Mouse (Mus musculus) midbrain, embryonic 11.5 days (tissue): ENCODE measurements around the gene Atp6v0b. TPM values are rescaled to one million over a fixed set of nuclear protein-coding genes. Genes with fewer than 3 reads are reported as not detected.

ENCODE experiments used
- ATAC-seq: fragments of 200-750 bp; cut with Nextera tagmentation; 2 replicates; pipeline ENCODE4 v1.8.0; 2017; ENCODE audit warnings: moderate TSS enrichment, moderate library complexity; ENCODE audit not compliant: low FRiP score
- DNase-seq: peaks from one replicate; pipeline ENCODE4 v3.0.0; 2015; ENCODE audit warnings: low spot score; ENCODE audit errors: missing footprints
- H3K27ac ChIP-seq: fragments of 300-500 bp; sonication (generic); 2 replicates; pipeline ENCODE4 v1.5.1; 2014; ENCODE audit warnings: low read depth, low read length
- H3K27me3 ChIP-seq: fragments of 300-500 bp; sonication (generic); 2 replicates; pipeline ENCODE4 v1.6.1; 2014; ENCODE audit warnings: mild to moderate bottlenecking, low read length, moderate library complexity, mixed read lengths; ENCODE audit not compliant: control insufficient read depth, insufficient read depth
- H3K36me3 ChIP-seq: fragments of 300-500 bp; sonication (generic); 2 replicates; pipeline ENCODE4 v1.6.1; 2014; ENCODE audit warnings: mild to moderate bottlenecking, low read length, moderate library complexity, mixed read lengths; ENCODE audit not compliant: control insufficient read depth, insufficient read depth
- H3K4me1 ChIP-seq: fragments of 300-500 bp; sonication (generic); 2 replicates; pipeline ENCODE4 v1.6.1; 2014; ENCODE audit warnings: low read length; ENCODE audit not compliant: control insufficient read depth, insufficient read depth
- H3K4me2 ChIP-seq: fragments of 300-500 bp; sonication (generic); 2 replicates; pipeline ENCODE4 v1.6.1; 2014; ENCODE audit warnings: mild to moderate bottlenecking, moderate library complexity
- H3K4me3 ChIP-seq: fragments of 300-500 bp; sonication (generic); 2 replicates; pipeline ENCODE4 v1.5.1; 2014; ENCODE audit warnings: low read depth, low read length
- H3K9ac ChIP-seq: fragments of 300-500 bp; sonication (generic); 2 replicates; pipeline ENCODE4 v1.6.1; 2014; ENCODE audit warnings: low read length
- H3K9me3 ChIP-seq: fragments of 300-500 bp; sonication (generic); 2 replicates; pipeline ENCODE4 v1.6.1; 2016; ENCODE audit warnings: low read length; ENCODE audit not compliant: control insufficient read depth
- WGBS: fragments of 180-500 bp; shearing (Covaris S2); extraction: QIAGEN DNeasy Blood & Tissue Kit; methylation state at CpG from one replicate; pipeline ENCODE4 v1.1.7; 2014; 5-methylcytosine and 5-hydroxymethylcytosine counted together
- polyA plus RNA-seq: library from polyadenylated mRNA; unstranded; fragments of >200 nt; fragmentation: Nextera tagmentation; extraction: Ambion mirVana; gene quantifications from 2 replicates; pipeline ENCODE4 v1.2.1, GENCODE M21; 2014

Atp6v0b gene
- polyA plus RNA-seq, 1 experiment from 2014 or later, result 216 TPM

DNA sequence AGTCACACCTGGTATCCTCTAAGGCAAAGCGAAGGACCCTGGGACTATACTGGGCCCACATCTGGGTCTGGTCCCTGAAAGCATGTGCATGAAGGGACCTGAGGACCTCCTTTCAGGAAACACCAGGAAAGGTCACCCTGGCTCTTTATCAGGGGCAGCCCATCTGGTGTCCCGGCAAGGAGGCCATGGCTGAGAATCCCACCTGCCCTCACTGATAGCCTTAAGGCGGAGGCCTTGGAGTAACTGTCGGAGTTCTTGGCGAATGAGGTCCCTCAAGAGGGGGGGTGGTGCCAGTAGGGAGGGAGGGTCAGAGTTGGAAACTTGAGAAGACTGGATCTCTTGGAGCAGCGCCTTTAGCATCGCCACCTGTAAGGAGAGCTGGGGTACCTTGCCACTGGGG lies 15.3 kb downstream of the Atp6v0b start:
- peaks cover 2% of the 10 kb centered on the region; the same call in 1 of the 2 replicates for H3K27me3 ChIP-seq
- no peaks in the 10 kb centered on the region for H3K9me3 ChIP-seq
- H3K27ac ChIP-seq, result no peak overlapping the region
- H3K4me2 ChIP-seq, result no peak overlapping the region
- H3K9ac ChIP-seq, result no peak overlapping the region
- WGBS, result 69% methylated on average over 7 of the region's 7 CpGs
- ATAC-seq, result no peak
- peaks cover 8% of the 10 kb centered on the region for H3K4me1 ChIP-seq
- H3K36me3 ChIP-seq, result peaks cover 3% of the 10 kb centered on the region; the same call in 1 of the 2 replicates
- DNase-seq, result peak; percentile 86
- H3K4me3 ChIP-seq, result no peak overlapping the region

DNA sequence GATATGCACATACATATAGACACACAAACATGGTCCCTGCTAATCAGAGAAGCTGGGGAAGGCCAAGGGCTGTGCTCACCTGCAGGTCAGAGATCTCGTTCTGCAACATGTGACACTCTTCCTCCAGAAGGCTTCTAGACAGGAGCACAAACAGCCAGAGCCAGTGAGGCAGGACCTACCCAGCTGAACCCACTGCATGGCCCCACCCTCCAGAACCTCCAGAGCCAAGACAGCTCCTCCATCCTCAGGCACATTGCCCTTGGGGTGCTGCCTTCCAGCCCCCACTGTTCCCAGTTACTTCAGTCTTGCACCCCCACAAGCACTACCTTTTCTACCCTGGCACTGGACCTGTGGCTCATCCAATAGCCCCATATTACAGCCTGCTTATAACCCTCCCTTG lies 16.7 kb downstream of the Atp6v0b start:
- no peak overlapping the region for H3K9ac ChIP-seq
- H3K4me2 ChIP-seq, result no peak overlapping the region
- DNase-seq (no peak), ATAC-seq (no peak)
- H3K27me3 ChIP-seq, result peaks cover 2% of the 10 kb centered on the region; the same call in 1 of the 2 replicates
- peaks cover 8% of the 10 kb centered on the region for H3K4me1 ChIP-seq
- WGBS, result 50% methylated on average over 1 of the region's 1 CpGs
- no peak overlapping the region for H3K27ac ChIP-seq
- H3K36me3 ChIP-seq, result peaks cover 3% of the 10 kb centered on the region; the same call in 1 of the 2 replicates
- no peaks in the 10 kb centered on the region for H3K9me3 ChIP-seq
- H3K4me3 ChIP-seq, result no peak overlapping the region

DNA sequence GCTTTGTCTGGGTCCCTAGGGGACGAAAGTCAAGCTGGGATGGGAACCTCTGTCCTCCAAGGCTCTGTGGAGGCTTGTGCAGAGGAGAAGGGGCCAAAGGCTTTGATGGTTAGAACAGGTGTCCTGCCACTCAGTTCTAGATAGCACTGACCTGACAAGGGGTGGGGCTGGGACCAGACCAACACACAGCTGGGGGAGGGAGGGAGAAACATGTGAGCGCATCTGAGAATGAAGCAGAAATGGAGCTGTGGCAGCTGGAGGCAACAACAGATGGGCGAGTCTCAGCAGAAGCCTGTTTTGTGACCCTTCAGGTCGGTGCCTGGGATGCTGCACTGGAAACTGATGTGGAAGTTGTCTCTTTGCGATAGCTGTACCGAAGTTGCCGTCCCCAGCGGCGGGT lies 17.8 kb downstream of the Atp6v0b start:
- no peak overlapping the region for H3K4me3 ChIP-seq
- H3K4me2 ChIP-seq, result no peak overlapping the region
- H3K4me1 ChIP-seq, result peaks cover 8% of the 10 kb centered on the region
- ATAC-seq, result no peak
- peaks cover 3% of the 10 kb centered on the region; the same call in 1 of the 2 replicates for H3K36me3 ChIP-seq
- H3K9ac ChIP-seq, result no peak overlapping the region
- no peaks in the 10 kb centered on the region for H3K9me3 ChIP-seq
- DNase-seq, result no peak
- no peak overlapping the region for H3K27ac ChIP-seq
- WGBS, result 68% methylated on average over 9 of the region's 9 CpGs
- H3K27me3 ChIP-seq, result peaks cover 2% of the 10 kb centered on the region; the same call in 1 of the 2 replicates

DNA sequence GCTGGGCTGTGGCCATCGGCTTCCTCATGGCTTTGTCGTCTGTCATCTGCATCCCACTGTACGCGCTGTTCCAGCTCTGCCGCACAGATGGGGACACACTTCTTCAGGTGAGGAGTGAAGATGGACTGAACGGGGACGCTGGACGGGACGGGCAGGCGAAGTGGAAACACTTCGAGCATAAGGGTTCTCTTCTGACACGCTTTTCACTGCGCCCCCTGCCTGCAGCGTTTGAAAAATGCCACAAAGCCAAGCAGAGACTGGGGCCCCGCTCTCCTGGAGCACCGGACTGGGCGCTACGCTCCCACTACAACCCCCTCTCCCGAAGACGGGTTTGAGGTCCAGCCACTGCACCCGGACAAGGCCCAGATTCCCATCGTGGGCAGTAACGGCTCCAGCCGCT lies 19.3 kb downstream of the Atp6v0b start:
- H3K9ac ChIP-seq, result no peak overlapping the region
- H3K4me3 ChIP-seq, result no peak overlapping the region
- ATAC-seq (0 out of 2 replicates have a peak, but pooled peaks have one; percentile 5), DNase-seq (peak; percentile 96)
- no peaks in the 10 kb centered on the region; the same call in 1 of the 2 replicates for H3K36me3 ChIP-seq
- H3K4me1 ChIP-seq, result peaks cover 8% of the 10 kb centered on the region
- H3K27ac ChIP-seq, result no peak overlapping the region
- no peaks in the 10 kb centered on the region for H3K9me3 ChIP-seq
- H3K4me2 ChIP-seq, result no peak overlapping the region; the same call in 1 of the 2 replicates
- peaks cover 2% of the 10 kb centered on the region; the same call in 1 of the 2 replicates for H3K27me3 ChIP-seq
- WGBS, result 14% methylated on average over 24 of the region's 24 CpGs

DNA sequence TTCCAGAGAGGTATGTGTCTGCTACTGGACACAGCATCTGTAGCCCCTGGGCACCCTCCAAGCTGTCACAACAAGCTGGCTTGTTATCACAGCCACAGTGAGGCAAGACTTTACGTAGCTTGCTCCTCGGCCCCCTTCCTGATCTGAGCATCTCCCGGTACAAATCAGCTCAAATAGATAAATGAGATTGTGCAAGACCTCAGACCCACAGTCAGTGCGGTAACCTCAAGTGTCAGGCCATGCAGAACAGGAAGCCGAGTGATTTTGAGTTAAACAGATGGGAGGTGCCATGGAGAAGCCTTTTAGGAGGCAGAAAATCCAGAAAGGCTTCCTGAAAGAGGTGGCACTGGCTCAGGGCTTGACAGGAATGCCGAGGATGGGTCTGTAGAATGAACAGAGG lies 20.1 kb downstream of the Atp6v0b start:
- no peak for DNase-seq

DNA sequence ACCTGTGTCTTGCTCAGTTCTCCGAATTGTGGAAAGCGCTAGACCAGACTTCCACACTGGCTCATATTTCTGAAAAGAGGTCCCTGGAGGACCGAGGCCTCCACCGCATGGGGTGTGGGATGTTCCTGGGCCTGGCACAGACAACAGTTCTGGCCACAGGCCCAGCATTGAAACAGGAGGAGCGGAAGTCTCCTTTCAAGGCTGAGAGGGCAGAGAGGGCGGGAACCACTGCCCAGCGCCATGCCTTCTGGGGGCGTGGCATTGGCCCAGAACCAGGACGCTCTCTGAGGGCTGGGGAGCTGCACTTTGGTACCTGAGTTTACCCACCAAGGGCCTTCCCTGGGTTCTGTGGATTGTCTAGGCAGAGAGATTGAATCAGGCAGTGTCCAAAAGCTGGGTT lies 21.1 kb downstream of the Atp6v0b start:
- H3K4me2 ChIP-seq, result no peak overlapping the region
- H3K4me3 ChIP-seq, result no peak overlapping the region
- ATAC-seq, result no peak
- no peak overlapping the region for H3K9ac ChIP-seq
- no peak for DNase-seq
- H3K4me1 ChIP-seq, result 0 out of 2 replicates have a peak, but pooled peaks cover 2% of the 10 kb centered on the region
- no peak overlapping the region for H3K27ac ChIP-seq
- no peaks in the 10 kb centered on the region for H3K9me3 ChIP-seq
- peaks cover 2% of the 10 kb centered on the region; the same call in 1 of the 2 replicates for H3K27me3 ChIP-seq
- H3K36me3 ChIP-seq, result no peaks in the 10 kb centered on the region
- 66% methylated on average over 9 of the region's 9 CpGs for WGBS

More for the DNA sequence above, 20.1 kb downstream of the Atp6v0b start:
- H3K36me3 ChIP-seq, result no peaks in the 10 kb centered on the region; the same call in 1 of the 2 replicates
- 0 out of 2 replicates have a peak, but pooled peaks cover 2% of the 10 kb centered on the region for H3K4me1 ChIP-seq
- no peak overlapping the region for H3K4me2 ChIP-seq
- H3K9ac ChIP-seq, result no peak overlapping the region
- H3K9me3 ChIP-seq, result no peaks in the 10 kb centered on the region
- H3K27ac ChIP-seq, result no peak overlapping the region
- H3K27me3 ChIP-seq, result peaks cover 2% of the 10 kb centered on the region; the same call in 1 of the 2 replicates
- no peak overlapping the region for H3K4me3 ChIP-seq
- no peak for ATAC-seq
- WGBS, result 82% methylated on average over 6 of the region's 6 CpGs

DNA sequence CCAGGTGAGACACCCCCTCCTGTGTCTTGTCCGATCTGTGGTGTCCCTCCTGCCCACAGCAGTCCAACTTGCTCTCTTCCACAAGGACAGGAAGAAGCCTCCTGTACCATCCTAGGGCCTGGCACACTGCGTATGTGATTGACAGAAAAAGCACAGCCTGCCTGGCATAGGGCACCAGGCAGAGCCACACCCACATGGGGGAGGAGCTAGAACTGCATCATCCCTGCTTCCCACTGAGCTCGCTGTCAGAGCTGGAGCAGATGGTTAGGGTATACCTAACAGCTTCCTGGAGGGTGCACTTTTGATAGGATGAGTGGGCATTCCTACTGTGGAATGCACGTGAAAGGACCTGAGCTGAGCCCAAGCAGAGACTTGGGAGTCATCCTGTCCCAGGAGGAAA lies 24.3 kb downstream of the Atp6v0b start:
- no peaks in the 10 kb centered on the region for H3K36me3 ChIP-seq
- ATAC-seq (peak; percentile 26; the same call in 1 of the 2 replicates), DNase-seq (no peak)
- no peak overlapping the region for H3K4me2 ChIP-seq
- 0 out of 2 replicates have a peak, but pooled peaks cover 2% of the 10 kb centered on the region for H3K4me1 ChIP-seq
- H3K4me3 ChIP-seq, result no peak overlapping the region
- no peaks in the 10 kb centered on the region for H3K9me3 ChIP-seq
- no peak overlapping the region for H3K27ac ChIP-seq
- peaks cover 2% of the 10 kb centered on the region; the same call in 1 of the 2 replicates for H3K27me3 ChIP-seq
- 30% methylated on average over 4 of the region's 4 CpGs for WGBS
- no peak overlapping the region for H3K9ac ChIP-seq

DNA sequence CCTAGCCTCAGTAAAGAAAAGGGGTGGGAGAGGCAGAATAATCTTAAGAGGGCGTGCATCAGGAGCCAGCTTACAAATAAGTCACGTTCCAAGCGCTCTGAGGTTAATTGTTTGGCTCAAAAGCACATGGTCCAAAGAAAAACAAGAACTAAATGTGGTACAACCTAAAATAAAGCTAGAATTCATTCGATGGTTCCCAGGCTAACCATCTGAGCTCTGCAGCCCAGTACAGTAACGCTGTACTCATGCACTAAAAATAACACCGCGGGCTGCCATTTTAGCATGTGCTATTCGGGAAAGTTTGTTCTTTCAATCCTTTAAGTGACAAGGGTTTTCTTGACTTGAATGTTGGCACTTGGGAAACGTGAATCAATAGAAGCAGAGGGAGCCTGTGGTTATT lies 26.6 kb downstream of the Atp6v0b start:
- Histone ChIP-seq H3K9me3 (no peaks in the 10 kb centered on the region), H3K4me2 (no peak overlapping the region), H3K27me3 (no peaks in the 10 kb centered on the region), H3K27ac (no peak overlapping the region), H3K36me3 (no peaks in the 10 kb centered on the region), H3K9ac (no peak overlapping the region), H3K4me1 (no peaks in the 10 kb centered on the region), H3K4me3 (no peak overlapping the region)
- DNase-seq (no peak), ATAC-seq (no peak)
- WGBS, result 84% methylated on average over 9 of the region's 9 CpGs

DNA sequence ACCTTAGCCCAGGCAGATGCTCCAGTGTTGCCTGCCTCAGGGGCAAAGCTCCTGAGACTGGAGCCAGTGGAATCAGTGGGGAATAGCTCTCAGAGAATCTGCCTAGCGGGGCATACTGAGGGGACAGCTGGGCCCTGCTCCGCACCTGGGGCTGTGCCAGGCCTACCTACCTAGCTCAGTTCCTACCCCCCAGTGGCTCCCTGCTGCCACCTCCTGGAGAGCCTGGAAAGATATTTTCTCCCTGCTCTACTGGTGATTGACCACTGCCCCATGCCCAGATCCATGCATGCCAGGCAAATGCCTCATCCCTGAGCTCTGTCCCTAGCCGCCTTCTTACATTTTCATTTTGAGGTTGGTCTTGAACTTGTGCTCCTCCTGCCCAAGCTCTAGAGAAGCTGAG lies 28.3 kb downstream of the Atp6v0b start:
- DNase-seq, result no peak
- Histone ChIP-seq H3K27ac (no peak overlapping the region), H3K36me3 (no peaks in the 10 kb centered on the region), H3K4me2 (no peak overlapping the region), H3K4me1 (no peaks in the 10 kb centered on the region), H3K4me3 (no peak overlapping the region), H3K27me3 (no peaks in the 10 kb centered on the region), H3K9me3 (no peaks in the 10 kb centered on the region), H3K9ac (no peak overlapping the region)
- peak; percentile 35; the same call in 1 of the 2 replicates for ATAC-seq
- 74% methylated on average over 3 of the region's 3 CpGs for WGBS
